Mouse (Mus musculus): ENCODE data around the gene Vmn1r67. TPM values are rescaled to one million over a fixed set of nuclear protein-coding genes. Genes with fewer than 3 reads are reported as not detected.
A peak's percentile ranks its signal among the peaks of the same experiment; 100 is the strongest.

The Vmn1r67 gene
- not detected in 2 replicates for polyA plus RNA-seq (2014; fragmentation: Nextera tagmentation; extraction: Ambion mirVana)

DNA sequence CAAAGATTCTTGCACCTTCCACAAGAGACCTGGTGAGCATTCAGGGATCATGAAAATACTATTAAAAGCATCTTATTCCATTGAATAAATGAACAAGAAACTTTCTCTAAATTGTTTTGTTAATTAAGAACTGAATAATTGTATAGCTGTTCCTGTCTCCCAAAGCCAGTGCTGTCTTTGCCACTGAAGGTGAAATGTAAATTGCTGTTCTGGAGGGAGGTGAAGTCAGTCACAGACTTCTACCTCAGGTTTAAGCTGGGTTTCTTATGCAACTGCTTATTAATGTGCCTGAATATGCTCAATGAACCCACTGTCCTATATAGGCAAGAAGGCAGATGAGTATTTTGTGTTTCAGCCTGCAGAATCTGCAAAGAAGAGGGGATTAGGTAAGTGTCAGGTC is at the start of gene Vmn1r67:
Gene Vmn1r67 (plus strand): TSS at position 301 of the 400 bp plus-strand sequence.
- no peak within 1 kb of the TSS for H3K4me2 ChIP-seq (ENCODE audit: low read length)
- H3K36me3 ChIP-seq (ENCODE audit: control insufficient read depth, insufficient read depth, low read length), result no peaks in the 10 kb centered on the region
- DNase-seq (ENCODE audit: low spot score) (no peak), ATAC-seq (no peak)
- no peak within 1 kb of the TSS for H3K27ac ChIP-seq (ENCODE audit: low read depth, low read length)
- no peak within 1 kb of the TSS for H3K9ac ChIP-seq (ENCODE audit: low read length)
- no peaks in the 10 kb centered on the region for H3K27me3 ChIP-seq (replicated peaks; ENCODE audit: control insufficient read depth, insufficient read depth, low read length)
- peaks cover 5% of the 10 kb centered on the region; the same call in 1 of the 2 replicates for H3K9me3 ChIP-seq (replicated peaks; ENCODE audit: control insufficient read depth, low read length)
- no peak within 1 kb of the TSS for H3K4me3 ChIP-seq (ENCODE audit: low read depth, low read length)
- H3K4me1 ChIP-seq (ENCODE audit: control insufficient read depth, insufficient read depth, low read length), result no peaks in the 10 kb centered on the region

DNA sequence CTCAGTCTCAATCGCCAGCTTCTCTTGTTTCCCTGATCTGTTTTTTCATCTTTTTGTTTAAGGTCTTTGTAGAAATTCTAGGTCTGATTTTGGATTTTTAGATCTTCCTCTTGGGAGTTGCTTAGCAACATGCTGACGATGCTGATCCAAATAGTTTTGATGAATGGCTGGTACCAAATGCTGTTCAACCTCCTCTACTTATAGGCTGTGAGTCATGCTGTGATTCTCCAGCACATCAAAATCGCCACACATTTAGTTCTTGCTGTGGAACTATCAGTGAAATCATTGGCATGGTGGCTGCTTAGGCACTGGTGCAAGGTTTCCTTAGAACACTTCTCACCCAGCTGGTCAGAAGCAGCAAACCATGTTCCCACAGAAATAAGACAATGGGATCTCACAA is 15.0 kb downstream of the Vmn1r67 start:
- H3K36me3 ChIP-seq (ENCODE audit: control insufficient read depth, insufficient read depth, low read length), result no peaks in the 10 kb centered on the region
- no peak overlapping the region for H3K9ac ChIP-seq (ENCODE audit: low read length)
- H3K9me3 ChIP-seq (replicated peaks; ENCODE audit: control insufficient read depth, low read length), result no peaks in the 10 kb centered on the region; the same call in 1 of the 2 replicates
- no peak overlapping the region for H3K4me3 ChIP-seq (ENCODE audit: low read depth, low read length)
- DNase-seq (ENCODE audit: low spot score) (no peak), ATAC-seq (no peak)
- no peaks in the 10 kb centered on the region for H3K27me3 ChIP-seq (replicated peaks; ENCODE audit: control insufficient read depth, insufficient read depth, low read length)
- H3K4me1 ChIP-seq (ENCODE audit: control insufficient read depth, insufficient read depth, low read length), result no peaks in the 10 kb centered on the region
- no peak overlapping the region for H3K4me2 ChIP-seq (ENCODE audit: low read length)
- WGBS, result 68% methylated on average over 3 of the region's 3 CpGs
- no peak overlapping the region for H3K27ac ChIP-seq (ENCODE audit: low read depth, low read length)

DNA sequence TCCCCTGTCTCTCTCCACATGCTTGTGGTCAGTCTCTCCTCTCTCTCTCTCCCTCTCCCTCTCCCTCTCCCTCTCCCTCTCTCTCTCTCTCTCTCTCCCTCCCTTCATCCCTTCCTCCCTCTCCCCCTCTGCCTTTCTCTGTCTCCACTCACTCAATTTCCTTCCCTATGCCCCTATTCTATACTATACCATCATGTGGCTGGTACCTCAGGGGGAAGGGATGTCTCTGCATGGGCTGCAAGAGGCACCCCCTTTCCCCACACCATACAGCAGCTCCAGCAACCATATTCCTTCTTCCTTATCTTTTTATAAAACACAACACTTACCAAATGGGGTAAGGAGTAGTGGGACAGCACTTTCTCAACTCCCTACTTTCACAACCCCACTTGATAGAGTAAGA is 36.7 kb downstream of the Vmn1r67 start:
- ATAC-seq (no peak), DNase-seq (ENCODE audit: low spot score) (no peak)
- H3K9ac ChIP-seq (ENCODE audit: low read length), result no peak overlapping the region
- H3K36me3 ChIP-seq (ENCODE audit: control insufficient read depth, insufficient read depth, low read length), result no peaks in the 10 kb centered on the region
- H3K27ac ChIP-seq (ENCODE audit: low read depth, low read length), result no peak overlapping the region
- no peaks in the 10 kb centered on the region for H3K27me3 ChIP-seq (replicated peaks; ENCODE audit: control insufficient read depth, insufficient read depth, low read length)
- no peaks in the 10 kb centered on the region for H3K4me1 ChIP-seq (ENCODE audit: control insufficient read depth, insufficient read depth, low read length)
- H3K4me3 ChIP-seq (ENCODE audit: low read depth, low read length), result no peak overlapping the region
- no peaks in the 10 kb centered on the region for H3K9me3 ChIP-seq (replicated peaks; ENCODE audit: control insufficient read depth, low read length)
- H3K4me2 ChIP-seq (ENCODE audit: low read length), result no peak overlapping the region

DNA sequence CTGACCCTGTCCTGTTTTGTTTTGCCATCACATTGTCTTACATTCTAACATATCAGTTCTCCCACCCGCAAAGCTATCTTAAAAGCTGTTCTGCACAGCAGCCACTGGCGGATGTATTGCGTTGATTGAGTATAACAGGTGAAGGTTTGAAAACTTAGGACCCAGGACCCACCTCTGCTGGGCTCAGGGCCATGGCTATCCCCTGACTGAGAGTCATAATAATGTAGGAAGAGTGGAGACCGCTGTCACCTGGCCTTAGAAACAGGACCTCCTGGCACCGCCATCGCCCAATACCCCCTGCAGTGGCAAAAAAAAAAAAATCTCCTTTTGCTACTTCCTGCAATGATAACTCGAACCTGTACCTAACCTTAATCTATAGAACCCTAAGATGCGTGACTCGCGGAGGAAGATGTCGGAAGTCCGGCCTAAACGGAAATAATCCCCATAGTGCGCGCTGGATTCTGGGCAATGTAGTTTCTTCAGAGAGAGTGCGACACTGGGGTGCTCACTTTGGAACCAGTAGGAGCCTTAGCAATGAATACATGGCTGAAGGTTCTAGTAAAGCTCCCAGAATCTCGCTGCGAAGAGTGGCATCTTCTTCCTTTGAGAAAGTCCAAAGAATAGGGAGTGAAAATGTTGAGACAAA is 37.6 kb downstream of the Vmn1r67 start:
- Histone ChIP-seq H3K9ac (ENCODE audit: low read length) (no peak overlapping the region), H3K4me3 (ENCODE audit: low read depth, low read length) (peak overlapping the region; percentile 2; the same call in 1 of the 2 replicates), H3K4me2 (ENCODE audit: low read length) (peak overlapping the region; percentile 20; the same call in 1 of the 2 replicates), H3K9me3 (replicated peaks; ENCODE audit: control insufficient read depth, low read length) (no peaks in the 10 kb centered on the region), H3K36me3 (ENCODE audit: control insufficient read depth, insufficient read depth, low read length) (no peaks in the 10 kb centered on the region), H3K4me1 (ENCODE audit: control insufficient read depth, insufficient read depth, low read length) (no peaks in the 10 kb centered on the region), H3K27ac (ENCODE audit: low read depth, low read length) (no peak overlapping the region), H3K27me3 (replicated peaks; ENCODE audit: control insufficient read depth, insufficient read depth, low read length) (no peaks in the 10 kb centered on the region)
- 68% methylated on average over 18 of the region's 18 CpGs for WGBS
- ATAC-seq (peak; percentile 61; the same call in 1 of the 2 replicates), DNase-seq (ENCODE audit: low spot score) (peak; percentile 61)

DNA sequence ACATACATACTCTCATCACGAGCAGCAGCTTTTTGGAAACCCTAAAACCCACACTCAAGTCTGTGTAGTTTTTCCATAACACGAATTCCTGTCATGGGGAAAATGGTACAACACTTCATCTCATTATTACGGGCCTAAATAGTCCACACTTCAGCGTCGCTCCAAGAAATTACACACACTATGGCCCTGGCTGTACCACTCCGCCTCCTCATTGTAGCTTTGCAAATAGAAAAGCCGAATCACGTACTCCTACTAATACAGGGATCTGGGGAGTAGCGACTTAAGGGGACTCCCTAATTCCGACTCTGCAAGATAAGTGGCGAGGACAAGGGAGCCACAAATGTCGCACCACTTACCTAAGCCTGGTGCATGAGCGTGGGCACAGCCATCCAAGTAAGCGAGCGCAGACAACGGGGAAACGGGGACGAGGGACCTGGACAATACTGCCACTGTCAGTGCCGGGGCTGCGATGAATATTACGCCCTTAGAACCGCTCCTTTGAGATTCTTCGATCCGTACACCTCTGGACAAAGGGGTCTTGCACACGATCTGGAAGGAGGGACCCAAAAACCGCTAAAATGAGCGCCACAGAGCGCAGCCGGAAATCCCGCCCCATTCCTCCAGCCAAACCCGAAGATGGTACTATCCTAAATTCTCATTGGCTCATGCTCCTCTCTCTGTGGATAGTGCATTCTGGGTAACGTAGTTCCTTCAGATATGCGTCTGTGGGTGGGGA is 51.8 kb downstream of the Vmn1r67 start, which contains the start of gene Zik1:
Gene Zik1 (minus strand): TSS at position 609 of the 736 bp plus-strand sequence.
- Histone ChIP-seq H3K4me1 (ENCODE audit: control insufficient read depth, insufficient read depth, low read length) (peaks cover 11% of the 10 kb centered on the region; the same call in 1 of the 2 replicates), H3K9ac (ENCODE audit: low read length) (peak within 1 kb of the TSS; percentile 89), H3K27me3 (replicated peaks; ENCODE audit: control insufficient read depth, insufficient read depth, low read length) (no peaks in the 10 kb centered on the region), H3K27ac (ENCODE audit: low read depth, low read length) (peak within 1 kb of the TSS; percentile 63), H3K4me3 (ENCODE audit: low read depth, low read length) (peak within 1 kb of the TSS; percentile 63), H3K4me2 (ENCODE audit: low read length) (peak within 1 kb of the TSS; percentile 65), H3K36me3 (ENCODE audit: control insufficient read depth, insufficient read depth, low read length) (peaks cover 24% of the 10 kb centered on the region), H3K9me3 (replicated peaks; ENCODE audit: control insufficient read depth, low read length) (no peaks in the 10 kb centered on the region)
- WGBS, result 1% methylated on average over 33 of the region's 33 CpGs
- peak; percentile 97 for DNase-seq (ENCODE audit: low spot score)
- peak; percentile 99 for ATAC-seq

DNA sequence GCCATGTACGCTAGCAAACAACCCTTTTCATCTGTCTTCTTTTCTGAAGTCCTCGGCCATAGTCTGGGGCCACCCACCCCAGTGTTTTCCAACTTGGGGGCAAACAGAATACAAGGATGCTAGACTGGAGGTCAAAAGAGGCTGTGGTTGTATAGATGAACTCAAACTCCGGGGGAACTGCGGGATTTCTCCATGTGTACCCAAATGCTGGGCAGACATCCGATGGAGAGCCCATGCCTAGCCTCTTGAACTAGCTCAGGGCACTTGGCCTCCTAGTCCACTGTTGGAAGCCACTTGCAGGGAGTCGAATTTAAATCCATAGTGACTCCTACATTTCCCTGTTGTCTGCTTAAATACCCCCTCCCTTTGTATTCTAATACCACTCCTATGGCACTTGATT is 52.4 kb downstream of the Vmn1r67 start:
- no peaks in the 10 kb centered on the region for H3K27me3 ChIP-seq (replicated peaks; ENCODE audit: control insufficient read depth, insufficient read depth, low read length)
- H3K4me3 ChIP-seq (ENCODE audit: low read depth, low read length), result peak overlapping the region; percentile 63
- peaks cover 18% of the 10 kb centered on the region for H3K36me3 ChIP-seq (ENCODE audit: control insufficient read depth, insufficient read depth, low read length)
- H3K27ac ChIP-seq (ENCODE audit: low read depth, low read length), result no peak overlapping the region
- peak overlapping the region; percentile 26; the same call in 1 of the 2 replicates for H3K9ac ChIP-seq (ENCODE audit: low read length)
- DNase-seq (ENCODE audit: low spot score) (no peak), ATAC-seq (no peak; the same call in 1 of the 2 replicates)
- peak overlapping the region; percentile 48 for H3K4me2 ChIP-seq (ENCODE audit: low read length)
- WGBS, result 30% methylated on average over 6 of the region's 6 CpGs
- H3K9me3 ChIP-seq (replicated peaks; ENCODE audit: control insufficient read depth, low read length), result no peaks in the 10 kb centered on the region
- H3K4me1 ChIP-seq (ENCODE audit: control insufficient read depth, insufficient read depth, low read length), result peaks cover 11% of the 10 kb centered on the region; the same call in 1 of the 2 replicates

Other genes starting within 250 kb of the Vmn1r67 start
- gene Vmn1r66, start 165.3 kb upstream of the Vmn1r67 start, polyA plus RNA-seq (2014; fragmentation: Nextera tagmentation; extraction: Ambion mirVana), result not detected in 2 replicates
- 63.4 and 65.4 TPM in 2 replicates for gene Zik1, start 52.1 kb downstream of the Vmn1r67 start, polyA plus RNA-seq (2014; fragmentation: Nextera tagmentation; extraction: Ambion mirVana)
- gene Vmn1r68, start 115.2 kb downstream of the Vmn1r67 start, polyA plus RNA-seq (2014; fragmentation: Nextera tagmentation; extraction: Ambion mirVana), result not detected in 2 replicates
- not detected in 2 replicates for gene Vmn1r69, start 170.3 kb downstream of the Vmn1r67 start, polyA plus RNA-seq (2014; fragmentation: Nextera tagmentation; extraction: Ambion mirVana)
- not detected in 2 replicates for gene Vmn1r70, start 188.2 kb downstream of the Vmn1r67 start, polyA plus RNA-seq (2014; fragmentation: Nextera tagmentation; extraction: Ambion mirVana)
- not detected in 2 replicates for gene Nlrp4b, start 244.5 kb downstream of the Vmn1r67 start, polyA plus RNA-seq (2014; fragmentation: Nextera tagmentation; extraction: Ambion mirVana)

All from forebrain, embryonic 14.5 days (tissue).